Mouse (Mus musculus) MEL (cell line): ENCODE data around the gene Il23a. TPM values are rescaled to one million over a fixed set of nuclear protein-coding genes. Genes with fewer than 3 reads are reported as not detected.

Experiments used
- DNase-seq: peaks from one replicate; pipeline ENCODE4 v3.0.0; 2011; ENCODE audit warnings: low read depth, low spot score
- H3K27ac ChIP-seq: 2 replicates; pipeline ENCODE4 v1.5.1; 2012; ENCODE audit warnings: low read depth, mild to moderate bottlenecking, control low read depth, low read length, moderate library complexity; ENCODE audit not compliant: control insufficient read depth
- H3K27me3 ChIP-seq, 2 experiments: fragments of 150-350 bp in 1 of 2; sonication (generic) in 1 of 2; 2 replicates each; pipeline ENCODE4 v1.6.1; 2012; ENCODE audit warnings: low read length in 2 of 2, mild to moderate bottlenecking in 2 of 2, improper control_type of control experiment in 1 of 2, moderate library complexity in 1 of 2; ENCODE audit not compliant: insufficient read depth in 2 of 2, control insufficient read depth in 1 of 2
- H3K36me3 ChIP-seq, 2 experiments: 2 replicates each; pipeline ENCODE4 v1.6.1; 2012 to 2014; ENCODE audit warnings: low read length in 2 of 2, improper control_type of control experiment in 1 of 2, inconsistent platforms in 1 of 2, mild to moderate bottlenecking in 1 of 2; ENCODE audit not compliant: insufficient read depth in 2 of 2, control insufficient read depth in 1 of 2
- H3K4me1 ChIP-seq, 2 experiments: fragments of 150-350 bp in 1 of 2; sonication (generic) in 1 of 2; 2 replicates each; pipeline ENCODE4 v1.6.1; 2012; ENCODE audit warnings: low read length in 2 of 2, improper control_type of control experiment in 1 of 2, mild to moderate bottlenecking in 1 of 2; ENCODE audit not compliant: insufficient read depth in 2 of 2, control insufficient read depth in 1 of 2
- H3K4me3 ChIP-seq, 2 experiments: fragments of 150-350 bp in 1 of 2; sonication (generic) in 1 of 2; 2 replicates each; pipeline ENCODE4 v1.5.1; 2012; ENCODE audit warnings: low read depth in 2 of 2, low read length in 2 of 2, mild to moderate bottlenecking in 2 of 2, moderate library complexity in 2 of 2, control low read depth in 1 of 2, improper control_type of control experiment in 1 of 2; ENCODE audit not compliant: control insufficient read depth in 1 of 2, insufficient read depth in 1 of 2
- H3K79me2 ChIP-seq: 2 replicates; pipeline ENCODE4 v1.6.1; 2012; ENCODE audit warnings: mild to moderate bottlenecking, low read length, moderate library complexity; ENCODE audit not compliant: control insufficient read depth, poor library complexity, insufficient read depth
- H3K9ac ChIP-seq: 2 replicates; pipeline ENCODE4 v1.6.1; 2012; ENCODE audit warnings: low read depth, mild to moderate bottlenecking, control low read depth, low read length, moderate library complexity; ENCODE audit not compliant: control insufficient read depth, poor library complexity, severe bottlenecking
- H3K9me3 ChIP-seq: fragments of 150-350 bp; sonication (generic); replicated peaks from 2 replicates; pipeline ENCODE4 v1.6.1; 2012; ENCODE audit warnings: mild to moderate bottlenecking, low read length, improper control_type of control experiment, moderate library complexity; ENCODE audit not compliant: insufficient read depth
- CHD1 ChIP-seq: IDR thresholded peaks from 2 replicates; pipeline ENCODE4 v1.6.1; 2012; ENCODE audit warnings: low read depth, mild to moderate bottlenecking, inconsistent platforms, low read length, improper control_type of control experiment
- CTCF ChIP-seq, 3 experiments: IDR thresholded peaks in 2 of 3; conservative IDR thresholded peaks in 1 of 3; 2 replicates each; pipeline ENCODE4 v1.5.1; 2011 to 2012; ENCODE audit warnings: low read length in 3 of 3, low read depth in 2 of 3, mild to moderate bottlenecking in 2 of 3, improper control_type of control experiment in 1 of 3, inconsistent platforms in 1 of 3, mixed read lengths in 1 of 3, moderate library complexity in 1 of 3; ENCODE audit not compliant: control insufficient read depth in 1 of 3, insufficient read depth in 1 of 3, poor library complexity in 1 of 3, severe bottlenecking in 1 of 3
- EP300 ChIP-seq, 2 experiments: IDR thresholded peaks; 2 replicates each; pipeline ENCODE4 v1.6.1; 2011; ENCODE audit warnings: improper control_type of control experiment in 2 of 2, low read length in 2 of 2, low read depth in 1 of 2, mild to moderate bottlenecking in 1 of 2
- ETS1 ChIP-seq: IDR thresholded peaks from 2 replicates; pipeline ENCODE4 v1.6.1; 2012; ENCODE audit warnings: low read depth, mild to moderate bottlenecking, inconsistent platforms, low read length, improper control_type of control experiment, moderate library complexity
- GATA1 ChIP-seq: IDR thresholded peaks from 2 replicates; pipeline ENCODE4 v1.6.1; 2011; ENCODE audit warnings: low read depth, low read length, improper control_type of control experiment
- JUND ChIP-seq: IDR thresholded peaks from 2 replicates; pipeline ENCODE4 v1.6.1; 2011; ENCODE audit warnings: low read depth, mild to moderate bottlenecking, improper control_type of control experiment, low read length
- MEF2A ChIP-seq: IDR thresholded peaks from 2 replicates; pipeline ENCODE4 v1.6.1; 2014; ENCODE audit warnings: low read depth, mild to moderate bottlenecking, inconsistent platforms, low read length, improper control_type of control experiment; ENCODE audit not compliant: poor library complexity, insufficient replicate concordance, severe bottlenecking; ENCODE audit errors: extremely low read depth
- MYB ChIP-seq: IDR thresholded peaks from 2 replicates; pipeline ENCODE4 v1.6.1; 2011; ENCODE audit warnings: mild to moderate bottlenecking, low read depth, low read length, improper control_type of control experiment
- NRF1 ChIP-seq: IDR thresholded peaks from 2 replicates; pipeline ENCODE4 v1.6.1; 2014; ENCODE audit warnings: low read depth, mild to moderate bottlenecking, inconsistent platforms, low read length, improper control_type of control experiment, moderate library complexity; ENCODE audit not compliant: poor library complexity, insufficient read depth, severe bottlenecking
- POLR2AphosphoS2 ChIP-seq: IDR thresholded peaks from 2 replicates; pipeline ENCODE4 v1.6.1; 2011; ENCODE audit warnings: low read length, improper control_type of control experiment
- POLR2AphosphoS5 ChIP-seq: IDR thresholded peaks from 2 replicates; pipeline ENCODE4 v1.6.1; 2012; ENCODE audit warnings: low read depth, borderline replicate concordance, mild to moderate bottlenecking, inconsistent platforms, low read length, moderate library complexity, mixed read lengths
- TAL1 ChIP-seq: IDR thresholded peaks from 2 replicates; pipeline ENCODE4 v1.6.1; 2012; ENCODE audit warnings: mild to moderate bottlenecking, inconsistent platforms, low read length, moderate library complexity, mixed read lengths
- USF1 ChIP-seq: IDR thresholded peaks from 2 replicates; pipeline ENCODE4 v1.6.1; 2014; ENCODE audit warnings: low read depth, mild to moderate bottlenecking, inconsistent platforms, low read length, improper control_type of control experiment, moderate library complexity
- ZMIZ1 ChIP-seq: IDR thresholded peaks from 2 replicates; pipeline ENCODE4 v1.6.1; 2012; ENCODE audit warnings: low read depth, mild to moderate bottlenecking, inconsistent platforms, low read length, improper control_type of control experiment, moderate library complexity
- ZNF384 ChIP-seq: IDR thresholded peaks from 2 replicates; pipeline ENCODE4 v1.6.1; 2012; ENCODE audit warnings: low read depth, mild to moderate bottlenecking, inconsistent platforms, low read length, improper control_type of control experiment
- polyA plus RNA-seq, 2 experiments: library from polyadenylated mRNA; stranded (reverse) in 1 of 2; unstranded in 1 of 2; fragments of >175 nt in 1 of 2; fragments of >200 nt in 1 of 2; gene quantifications; 2 replicates each; pipeline versions ENCODE4 v1.2.1 to v1.2.4; 2012; ENCODE audit warnings: low replicate concordance in 2 of 2, low read depth in 1 of 2; ENCODE audit not compliant: insufficient read length in 2 of 2, insufficient read depth in 1 of 2, missing spikeins in 1 of 2
- total RNA-seq: library from RNA; depleted of rRNA; stranded (reverse); fragments of 300-350 nt; gene quantifications from 2 replicates; pipeline ENCODE4 v1.2.3, GENCODE M21; 2012

The Il23a gene
- total and polyA plus RNA-seq, 3 experiments, result 0.12 to 0.29 TPM; not detected in 1

GRCm38 (mm10) chr10:128315578-128315977, 17.0 kb upstream of the Il23a start:
- DNase-seq, result peak; percentile 71
- no peaks in the 10 kb centered on the region for H3K9me3 ChIP-seq
- 0 out of 2 replicates have a peak overlapping the region, but pooled peaks have one; percentile 0 for H3K9ac ChIP-seq
- no peak overlapping the region for H3K4me3 ChIP-seq
- peaks cover 3 to 10% of the 10 kb centered on the region in 2 experiments; a peak in 3 of 4 replicates for H3K36me3 ChIP-seq
- no peaks in the 10 kb centered on the region for H3K79me2 ChIP-seq
- H3K27ac ChIP-seq, result peak overlapping the region; percentile 30; the same call in 1 of the 2 replicates
- peaks cover 3 to 10% of the 10 kb centered on the region in 2 experiments for H3K4me1 ChIP-seq
- TF ChIP-seq EP300 (IDR thresholded peaks at IDR 0.05; ENCODE audit: low read depth in 1 of 2, low read length in 2 of 2) (peak; percentile 65 to 73), GATA1 (peak; percentile 59), TAL1 (peak; percentile 26), NRF1 (no peak), JUND (peak; percentile 71; the same call in 1 of the 2 replicates)
- no peaks in the 10 kb centered on the region for H3K27me3 ChIP-seq

GRCm38 (mm10) chr10:128310902-128311301, 12.3 kb upstream of the Il23a start:
- H3K36me3 ChIP-seq, result peaks cover 3 to 10% of the 10 kb centered on the region in 2 experiments; a peak in 3 of 4 replicates
- H3K9me3 ChIP-seq, result no peaks in the 10 kb centered on the region
- no peaks in the 10 kb centered on the region for H3K79me2 ChIP-seq
- peaks cover 3 to 10% of the 10 kb centered on the region in 2 experiments for H3K4me1 ChIP-seq
- H3K4me3 ChIP-seq, result no peak overlapping the region
- no peak for TF ChIP-seq POLR2AphosphoS2
- TF ChIP-seq MYB, result no peak
- no peak for TF ChIP-seq POLR2AphosphoS5
- TF ChIP-seq ETS1, result no peak
- TF ChIP-seq USF1, result no peak
- TF ChIP-seq CHD1, result no peak
- no peak for TF ChIP-seq ZMIZ1
- TF ChIP-seq CTCF (IDR thresholded peaks at IDR 0.05 in 2 of 3, conservative IDR thresholded peaks at IDR 0.05 in 1 of 3; ENCODE audit: control insufficient read depth in 1 of 3, insufficient read depth in 1 of 3, low read depth in 2 of 3, low read length in 3 of 3, poor library complexity in 1 of 3, severe bottlenecking in 1 of 3), result no peak
- no peak for TF ChIP-seq JUND
- TF ChIP-seq ZNF384, result no peak
- TF ChIP-seq TAL1, result no peak
- no peak for TF ChIP-seq MEF2A
- TF ChIP-seq, all 39 proteins: peak for 0
- Histone ChIP-seq H3K27me3 (no peaks in the 10 kb centered on the region), H3K9ac (no peak overlapping the region), H3K27ac (no peak overlapping the region)
- DNase-seq, result no peak
